Comparison of ENCODE assay signal across 8 mouse cellular contexts in genomic region chr8:94012013-94012951, GRCm38 (mm10). TPM values are rescaled to one million over a fixed set of nuclear protein-coding genes. Genes with fewer than 3 reads are reported as not detected.
DNase-seq lines count a peak whose midpoint lies in the region.

Gene Amfr (minus strand): TSS chr8:94012842.

- H3K27ac ChIP-seq in hindbrain, embryonic 10.5 days: peak within 1 kb of the TSS; percentile 98

- H3K27me3 ChIP-seq in hindbrain, embryonic 10.5 days (ENCODE audit: insufficient read depth, poor library complexity, severe bottlenecking): no peaks in the 10 kb centered on the region

- H3K4me1 ChIP-seq in hindbrain, embryonic 10.5 days (replicated peaks): peaks cover 39% of the 10 kb centered on the region

- under 1% methylated on average over 130 of the region's 130 CpGs for WGBS in hindbrain, embryonic 10.5 days

- H3K36me3 ChIP-seq in hindbrain, embryonic 10.5 days: peaks cover 12% of the 10 kb centered on the region

- no peaks in the 10 kb centered on the region for H3K9me3 ChIP-seq in hindbrain, embryonic 10.5 days

- peak; percentile 69 for DNase-seq in R1 (ENCODE audit: low read depth, low spot score)
- peak; percentile 74 for DNase-seq in cerebellum, adult 9-11 months
- peak in 1 of 2 experiments; percentile 52 for DNase-seq in frontal cortex, adult 2 months (ENCODE audit: extremely low spot score in 1 of 2, low spot score in 1 of 2)
- peak; percentile 80 for DNase-seq in hindbrain, embryonic 10.5 days (ENCODE audit: low spot score)
- peak; percentile 34 to 59 for DNase-seq in layer of hippocampus, postnatal 14 days (ENCODE audit: low spot score in 2 of 2)
- peak; percentile 63 for DNase-seq in lung, postnatal 36 days
- DNase-seq in retina, embryonic 14.5 days (ENCODE audit: low spot score): peak; percentile 82
- DNase-seq in urinary bladder, adult 2 months (ENCODE audit: low spot score): peak; percentile 72

- peak within 1 kb of the TSS; percentile 93 for H3K4me3 ChIP-seq in hindbrain, embryonic 10.5 days

RNA-seq across cellular contexts. Expression of gene Amfr, which starts in this region (rescaled TPM):
- 111 and 113 TPM in 2 replicates for polyA plus RNA-seq in frontal cortex, adult 2 months (2012; rRNA removed)
- 41.4 and 48.4 TPM in 2 replicates for polyA plus RNA-seq in hindbrain, embryonic 10.5 days (2016; fragmentation: Nextera tagmentation; extraction: Ambion mirVana)
- 100 to 1,000 TPM; 131 to 135 TPM for total RNA-seq in layer of hippocampus, postnatal 14 days (2021)
- polyA plus RNA-seq in urinary bladder, adult 2 months (2012; rRNA removed): 83.0 and 90.3 TPM in 2 replicates
